Mouse (Mus musculus) T-helper 17 cell (primary cell): ENCODE data around the gene Dus2.

Experiments used
- in situ Hi-C, 2 experiments: fragments of 300-600 bp; cut with MboI, MseI; formaldehyde crosslinking; loops; 1 replicate in 1 of 2; 2 replicates in 1 of 2; pipeline ENCODE4 v1.15.1; 2025; ENCODE audit warnings: high pct_unique_total_duplicates in 2 of 2

Dus2 gene

DNA sequence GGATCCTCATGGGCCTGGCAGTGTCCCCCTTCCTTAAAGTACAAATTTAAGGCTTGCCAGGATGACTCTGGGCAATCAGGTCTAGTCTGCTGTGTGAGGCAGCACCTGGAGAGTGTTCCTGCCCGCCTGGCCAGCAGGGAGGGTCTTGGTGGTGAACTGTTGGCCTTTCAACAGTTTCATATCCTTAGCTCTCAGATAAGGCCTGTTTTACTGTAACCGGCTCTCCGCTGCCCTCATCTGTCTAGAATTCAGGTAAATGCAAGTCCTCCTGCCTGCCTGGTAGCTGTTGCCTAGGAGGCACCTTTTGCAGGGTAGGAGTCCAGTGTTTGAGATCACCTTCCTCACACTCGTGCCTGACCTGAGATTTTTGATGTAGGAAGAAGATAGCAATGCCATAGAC lies 49.1 kb downstream of the Dus2 start:
- in situ Hi-C loops, result no loop called here

DNA sequence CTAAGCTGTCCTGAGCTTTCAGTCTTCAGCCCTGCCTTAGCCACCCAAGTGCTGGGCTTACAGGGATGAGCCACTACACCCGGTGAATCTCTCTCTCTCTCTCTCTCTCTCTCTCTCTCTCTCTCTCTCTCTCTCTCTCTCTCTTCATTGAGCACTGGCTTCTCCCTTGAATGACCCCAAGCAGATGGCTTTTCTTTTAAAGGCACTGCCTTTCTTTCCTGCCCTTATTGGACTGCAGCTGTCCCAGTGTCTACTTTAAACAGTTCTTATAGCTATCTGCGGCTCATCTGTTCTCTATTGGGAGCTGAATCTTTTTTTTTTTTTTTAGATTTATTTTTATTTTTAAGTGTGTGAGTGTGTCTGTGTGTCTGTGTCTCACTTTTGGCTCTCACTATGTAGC lies 51.9 kb downstream of the Dus2 start:
- in situ Hi-C loops, result no loop called here

DNA sequence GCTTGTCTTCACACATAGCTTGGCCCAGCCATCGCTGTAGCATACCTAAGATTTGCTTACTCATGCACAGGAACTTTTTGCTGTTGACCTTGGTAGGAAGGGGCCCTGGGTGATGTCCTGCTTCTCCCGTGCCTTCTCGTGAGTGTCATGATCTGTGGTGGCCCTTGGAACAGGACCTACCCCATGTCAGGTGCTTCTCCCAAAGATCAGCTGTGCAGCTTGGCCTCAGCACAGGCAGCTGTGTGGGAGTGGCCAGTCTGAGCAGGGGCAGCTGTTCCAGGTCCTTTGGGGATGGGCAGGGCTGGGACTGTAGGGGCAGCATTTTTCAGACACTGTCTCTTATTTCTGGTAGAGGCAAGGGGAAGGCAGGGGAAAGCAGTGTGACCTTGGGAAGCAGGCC lies 53.0 kb downstream of the Dus2 start:
- in situ Hi-C loops, result no loop called here

DNA sequence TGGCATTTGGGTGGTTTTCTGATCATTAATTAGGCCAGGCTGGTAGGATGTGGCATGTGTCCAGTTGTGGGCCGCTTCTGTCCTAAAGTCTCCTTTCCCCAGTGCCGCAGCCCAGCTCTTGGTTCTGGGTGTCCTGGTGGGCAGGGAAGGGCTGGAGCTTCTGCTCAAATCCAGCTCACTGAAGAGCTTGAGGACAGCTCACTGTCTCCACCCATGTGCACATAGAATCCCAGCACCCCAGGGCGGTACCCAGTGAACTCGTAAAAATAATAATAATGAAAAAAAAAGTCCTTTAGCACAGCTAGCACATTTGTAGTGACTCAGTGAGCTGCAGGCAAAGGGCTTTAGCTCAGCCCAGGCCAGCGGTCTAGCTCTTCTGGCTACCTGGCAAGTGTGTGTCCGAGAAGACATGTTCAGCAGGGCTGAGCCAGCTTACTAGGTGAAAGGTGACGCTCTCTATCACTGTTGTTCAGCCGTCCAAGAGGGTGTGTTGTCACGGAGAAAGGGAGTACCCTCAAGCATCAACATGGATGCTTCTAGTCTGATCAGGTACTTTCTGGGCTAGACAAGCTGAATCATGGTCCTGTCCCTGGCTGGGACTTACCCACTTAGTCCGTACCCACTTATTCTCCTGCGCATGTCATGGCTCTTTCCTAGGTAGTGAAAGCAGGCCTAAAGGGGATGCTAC lies 55.9 kb downstream of the Dus2 start:
- in situ Hi-C loops, result no loop called here

DNA sequence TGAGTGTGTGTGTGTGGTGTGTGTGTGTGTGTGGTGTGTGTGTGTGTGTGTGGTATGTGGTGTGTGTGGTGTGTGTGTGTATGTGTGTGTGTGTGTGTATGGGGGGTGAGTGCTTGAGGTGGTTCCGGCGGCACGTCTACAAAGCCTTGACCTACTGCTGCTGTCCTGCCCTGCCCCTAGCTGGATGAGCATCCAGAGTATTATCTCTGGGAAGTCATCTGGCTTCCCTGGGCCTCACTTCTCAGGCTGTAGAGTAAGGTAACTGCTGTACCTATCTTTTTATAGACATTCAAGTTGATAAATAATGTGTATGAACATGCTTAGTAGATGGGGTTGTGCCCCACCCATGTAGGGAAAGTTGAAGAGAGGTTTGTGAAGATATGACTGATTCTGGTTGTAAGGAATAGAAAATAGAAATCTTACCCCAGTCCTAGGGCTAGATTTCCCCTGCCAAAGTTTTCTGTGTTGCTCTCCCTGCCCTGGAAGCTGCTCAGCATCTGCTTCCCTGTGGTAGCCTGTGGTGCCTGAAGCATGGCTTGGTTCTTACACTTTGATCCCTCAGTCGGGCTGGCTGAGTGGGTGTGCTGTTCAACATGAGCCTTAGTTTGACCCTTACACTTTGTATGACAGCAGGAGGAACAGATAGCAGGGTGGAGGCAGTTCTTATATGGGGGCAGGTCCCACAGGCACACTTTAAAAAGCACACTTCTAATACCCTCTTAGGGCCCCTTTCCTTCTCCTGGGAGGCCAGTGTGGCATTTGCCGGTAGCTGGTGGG lies 56.9 kb downstream of the Dus2 start:
- in situ Hi-C loops, result no loop called here

DNA sequence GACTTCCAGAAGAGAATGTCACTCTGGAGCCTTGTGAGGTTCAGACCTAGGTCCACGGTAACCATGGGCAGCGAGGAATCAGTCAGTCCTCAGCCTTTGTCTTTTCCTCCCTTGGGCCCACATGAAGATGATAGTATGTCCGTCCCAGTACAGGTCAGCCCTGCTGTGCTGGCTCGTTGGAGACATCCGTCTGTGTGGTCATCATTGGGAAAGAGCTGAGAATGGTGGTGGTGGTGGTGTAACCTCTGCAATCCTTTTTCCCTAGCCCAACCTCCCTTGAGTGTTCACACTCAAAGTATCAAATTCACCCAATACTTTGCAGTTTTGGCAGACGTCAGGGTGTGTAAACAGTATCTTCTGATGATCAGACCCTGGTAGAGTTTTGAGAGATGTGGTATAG lies 58.7 kb downstream of the Dus2 start:
- in situ Hi-C loops, result no loop called here

DNA sequence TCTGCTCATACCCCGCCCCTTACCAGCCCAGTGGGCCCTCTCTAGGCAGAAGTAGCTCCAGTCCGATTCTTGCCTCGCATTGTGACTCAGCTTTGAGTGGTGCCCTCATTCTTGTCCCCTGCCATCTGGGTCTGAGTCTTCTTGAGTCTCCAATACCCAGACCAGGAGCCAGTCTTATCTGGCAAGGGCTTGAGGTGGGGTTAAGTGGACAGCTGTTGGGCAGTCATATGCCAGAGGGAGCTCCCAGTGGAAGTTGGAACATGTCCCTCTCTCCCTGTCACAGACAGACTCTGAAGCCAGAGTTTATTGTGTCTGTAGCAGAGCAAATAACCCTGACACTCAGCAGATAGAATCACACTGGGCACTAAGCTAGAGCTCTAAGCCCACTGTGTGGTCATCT lies 59.9 kb downstream of the Dus2 start:
- in situ Hi-C loops, result no loop called here

DNA sequence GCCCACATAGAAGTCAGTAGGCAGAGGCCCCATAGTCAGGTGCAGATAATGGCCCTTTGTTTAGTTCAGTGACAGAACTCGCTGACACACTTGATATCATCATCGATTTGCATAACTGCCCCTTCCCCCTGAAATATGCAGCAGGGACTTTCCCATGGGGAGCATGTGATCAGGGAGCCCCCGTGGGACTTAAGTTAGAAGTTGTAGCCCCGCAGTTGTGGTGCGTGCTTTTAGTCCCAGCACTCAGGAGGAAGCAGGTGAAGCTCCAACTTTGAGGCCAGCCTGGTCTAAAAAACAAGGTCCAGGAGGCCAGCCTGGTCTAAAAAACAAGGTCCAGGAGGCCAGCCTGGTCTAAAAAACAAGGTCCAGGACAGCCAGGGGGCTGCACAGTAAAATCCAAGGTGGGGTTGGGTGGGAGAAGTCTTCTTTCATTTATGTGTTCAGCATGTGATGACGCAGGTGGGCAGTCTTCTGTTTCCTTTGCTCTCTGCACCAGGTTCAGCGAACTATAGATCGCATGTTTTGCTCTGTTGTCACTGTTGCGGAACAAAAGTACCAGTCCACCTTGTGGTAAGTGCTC lies 61.5 kb downstream of the Dus2 start:
- in situ Hi-C loops, result no loop called here

DNA sequence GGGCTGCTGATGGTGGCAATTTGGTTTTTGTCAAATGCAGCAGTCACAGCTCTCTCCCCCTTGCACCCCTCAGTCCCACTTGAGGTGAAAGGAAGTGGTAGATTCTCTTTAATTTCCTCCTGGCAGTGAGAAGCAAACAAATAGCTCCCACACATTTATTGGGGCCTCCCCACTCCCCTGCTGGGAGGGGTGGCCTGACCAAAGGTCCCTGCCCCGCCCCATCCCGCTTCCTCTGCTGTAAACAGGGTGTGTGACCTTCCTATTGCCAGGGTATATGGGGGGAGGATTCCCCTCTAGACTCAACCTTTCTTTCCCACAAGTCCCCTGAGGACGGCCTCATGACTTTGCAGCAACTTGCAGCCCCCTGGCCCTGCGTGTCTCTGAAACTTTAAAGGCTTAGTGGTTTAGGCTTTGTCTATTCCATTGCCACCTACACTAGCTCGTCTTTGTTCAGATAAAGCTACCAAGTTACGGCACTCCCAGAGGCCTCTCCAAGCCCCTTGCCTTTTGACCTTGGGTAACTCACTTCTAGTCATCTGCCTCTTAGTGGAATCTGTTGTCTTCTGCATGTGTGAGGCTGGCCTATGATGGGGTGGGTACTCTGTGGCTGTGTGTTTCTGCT lies 63.2 kb downstream of the Dus2 start:
- in situ Hi-C loops, result no loop called here

DNA sequence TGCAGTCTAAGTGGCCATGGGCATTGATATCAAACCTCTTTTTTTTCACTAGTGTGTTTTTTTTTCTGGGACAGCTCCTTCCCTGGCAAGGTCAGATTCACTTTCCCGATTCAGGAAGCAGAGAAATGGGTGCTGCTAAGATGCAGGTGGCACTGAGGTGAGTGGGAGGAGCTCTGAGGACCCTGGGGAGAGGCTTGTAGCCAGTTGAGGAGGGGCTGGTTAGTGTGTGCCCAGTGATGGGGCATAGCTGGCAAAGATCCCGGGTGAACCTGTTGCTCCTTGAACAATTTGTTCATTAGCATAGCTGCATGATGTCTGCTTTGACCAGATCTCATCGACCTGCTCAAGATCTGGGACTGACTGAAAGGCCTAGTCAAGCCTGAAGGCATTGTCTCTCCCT lies 63.9 kb downstream of the Dus2 start:
- in situ Hi-C loops, result no loop called here

DNA sequence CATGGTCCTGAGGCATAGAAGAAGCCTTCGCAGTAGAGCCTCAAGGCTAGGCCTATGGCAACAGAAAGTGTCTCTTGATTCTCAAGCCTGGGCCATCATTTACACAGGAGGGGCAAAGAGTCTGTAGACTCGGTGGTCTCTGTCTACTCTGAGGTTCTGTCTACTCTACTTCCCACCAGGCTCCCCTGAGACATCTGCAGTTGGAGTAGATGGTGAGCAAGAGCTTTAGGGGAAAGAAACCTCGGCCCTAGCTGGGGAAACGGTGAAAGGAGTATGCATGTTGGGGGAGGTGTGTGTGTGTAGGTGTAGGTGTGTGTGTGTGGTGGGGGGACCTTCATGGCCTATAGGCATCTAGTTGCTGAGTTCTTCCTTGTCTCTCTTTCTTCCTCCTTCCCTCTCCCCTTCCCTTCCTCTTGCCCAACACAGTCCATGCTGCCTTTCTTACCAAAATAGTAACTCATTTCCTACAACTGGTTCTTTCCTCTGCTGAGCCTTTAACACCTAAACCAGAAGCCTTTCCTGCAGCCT lies 65.4 kb downstream of the Dus2 start:
- in situ Hi-C loops, result no loop called here

DNA sequence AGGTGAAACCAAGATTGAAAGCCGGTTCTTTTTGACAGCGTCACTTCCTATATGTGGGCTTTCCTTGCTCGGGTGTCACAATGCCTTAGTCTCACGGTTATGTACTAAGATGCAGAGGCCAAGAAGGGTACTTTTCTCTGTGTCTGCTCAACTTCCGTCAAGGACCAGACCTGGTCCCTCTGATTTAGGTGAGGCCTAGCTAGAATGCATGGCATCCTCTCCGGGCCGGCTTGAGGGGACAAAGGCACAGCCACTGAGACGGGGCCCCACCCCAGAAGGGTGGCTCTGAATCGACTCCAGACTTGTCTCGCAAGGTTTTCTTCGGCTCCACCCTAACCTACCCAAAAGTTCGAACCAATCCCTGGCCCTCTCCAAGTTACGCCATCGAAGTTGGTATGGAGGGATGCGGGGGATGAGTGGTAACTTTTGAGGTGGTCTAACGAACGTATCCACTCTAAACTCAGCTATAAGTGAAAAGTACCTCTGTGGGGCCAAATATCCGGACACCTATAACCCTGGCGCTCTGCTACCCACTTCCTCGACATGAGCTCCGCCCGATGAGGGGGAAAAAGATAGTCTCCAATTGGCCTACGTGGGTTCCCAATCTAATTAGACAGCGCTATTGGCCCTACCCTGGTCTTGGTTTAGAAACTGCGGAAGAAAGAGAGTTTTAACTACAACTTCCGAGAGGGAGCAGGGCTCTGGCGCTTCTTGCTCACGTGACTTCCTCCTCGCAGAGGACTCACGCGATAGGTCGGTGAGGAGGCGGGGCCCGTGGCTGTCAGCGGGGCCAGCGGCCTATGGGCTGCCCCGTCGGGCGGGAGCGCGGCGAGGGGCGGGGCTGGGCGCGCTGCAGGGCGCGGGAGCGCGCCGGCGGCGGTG lies 67.8 kb downstream of the Dus2 start, which contains the start of gene Nfatc3:
Gene Nfatc3 (plus strand): TSS at position 110 of the 882 bp plus-strand sequence.
- in situ Hi-C loops, result no loop called here

DNA sequence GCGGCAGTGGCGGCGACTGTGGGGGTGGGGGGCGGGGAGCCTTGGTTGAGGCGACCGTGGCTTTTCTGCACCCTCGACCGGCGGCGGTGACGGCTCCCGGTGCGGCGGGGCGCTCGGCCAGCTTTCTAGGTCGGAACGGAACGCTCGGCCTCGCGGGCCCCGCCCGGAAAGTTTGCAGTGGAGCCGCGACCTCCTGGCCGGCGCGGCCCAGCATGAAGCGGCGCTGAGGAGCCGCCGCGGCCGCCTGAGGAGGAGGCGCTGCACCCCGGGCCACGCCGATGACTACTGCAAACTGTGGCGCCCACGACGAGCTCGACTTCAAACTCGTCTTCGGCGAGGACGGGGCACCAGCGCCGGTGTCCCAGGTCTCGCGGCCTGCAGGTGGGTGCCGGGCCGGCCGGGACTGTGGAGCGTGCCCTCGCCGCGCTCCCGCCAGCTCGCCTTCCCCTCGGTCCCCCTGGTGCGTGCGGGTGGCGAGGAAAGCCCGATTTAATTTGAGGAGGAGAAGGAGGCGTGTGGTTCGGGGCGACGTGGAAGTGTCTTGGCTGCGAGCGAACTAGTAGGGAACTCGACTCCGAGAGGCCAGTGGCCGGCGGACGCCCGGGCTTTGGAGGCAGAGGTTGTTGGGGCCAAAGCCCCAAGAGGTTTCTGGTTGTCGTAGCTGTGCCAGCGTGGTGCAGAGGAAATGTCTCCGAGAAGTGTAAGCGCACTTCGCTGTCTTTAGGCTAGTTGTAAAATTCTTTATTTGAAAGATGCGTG lies 68.7 kb downstream of the Dus2 start:
- in situ Hi-C loops, result no loop called here

DNA sequence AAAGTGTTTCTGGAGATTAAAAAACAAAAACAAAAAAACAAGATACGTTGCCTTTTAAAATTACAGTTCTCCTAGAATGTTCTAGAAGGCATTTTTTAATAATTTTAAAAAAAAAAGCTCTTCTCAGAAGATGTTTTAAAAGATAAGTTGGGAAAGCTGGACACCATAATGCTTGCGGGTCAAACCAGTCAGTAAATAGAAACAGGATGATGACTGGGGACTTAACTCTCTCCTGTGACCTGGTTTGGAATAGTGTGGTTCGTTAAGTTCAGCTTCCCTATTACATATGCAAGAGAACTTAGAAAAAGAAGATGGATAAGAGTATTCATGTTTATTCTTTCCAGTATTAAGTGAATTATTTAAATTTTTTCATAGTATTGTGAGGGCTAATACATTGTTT lies 69.4 kb downstream of the Dus2 start:
- in situ Hi-C loops, result no loop called here

DNA sequence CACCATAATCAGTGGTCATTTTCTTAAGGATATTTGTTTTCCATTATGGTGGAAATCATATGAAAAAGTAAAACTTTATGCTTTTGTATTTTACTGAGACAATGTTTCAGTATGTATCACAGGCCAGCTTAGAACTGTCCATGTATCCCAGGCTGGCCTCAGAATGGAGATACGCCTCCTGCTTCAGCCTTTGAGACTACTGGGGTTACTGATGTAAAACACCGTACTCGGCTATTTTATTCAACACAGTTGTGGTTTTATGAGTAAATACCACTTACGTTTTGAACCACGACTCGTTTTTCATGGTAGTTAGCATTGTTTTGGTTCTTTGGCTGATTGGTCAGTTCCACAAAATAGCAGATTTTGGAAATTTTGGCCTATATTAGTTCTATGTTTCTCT lies 70.5 kb downstream of the Dus2 start:
- in situ Hi-C loops, result no loop called here

DNA sequence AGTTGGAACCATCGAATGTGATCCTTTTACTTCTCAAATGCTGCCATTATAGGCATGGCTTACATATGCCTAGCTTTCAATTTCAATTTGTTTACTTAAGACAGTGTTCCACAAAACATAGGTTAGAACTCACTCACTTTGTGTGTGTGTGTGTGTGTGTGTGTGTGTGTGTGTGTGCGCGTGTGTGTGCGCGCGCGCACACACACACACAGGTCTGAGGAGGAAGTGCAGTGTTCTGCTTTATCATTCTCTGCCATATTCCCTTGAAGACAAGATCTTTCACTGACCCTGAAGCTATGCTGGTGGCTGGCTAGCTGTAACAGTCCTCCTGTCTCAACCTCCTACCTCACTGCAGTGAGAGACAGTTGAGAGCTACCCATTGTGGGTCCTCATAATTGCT lies 71.9 kb downstream of the Dus2 start:
- in situ Hi-C loops, result no loop called here

DNA sequence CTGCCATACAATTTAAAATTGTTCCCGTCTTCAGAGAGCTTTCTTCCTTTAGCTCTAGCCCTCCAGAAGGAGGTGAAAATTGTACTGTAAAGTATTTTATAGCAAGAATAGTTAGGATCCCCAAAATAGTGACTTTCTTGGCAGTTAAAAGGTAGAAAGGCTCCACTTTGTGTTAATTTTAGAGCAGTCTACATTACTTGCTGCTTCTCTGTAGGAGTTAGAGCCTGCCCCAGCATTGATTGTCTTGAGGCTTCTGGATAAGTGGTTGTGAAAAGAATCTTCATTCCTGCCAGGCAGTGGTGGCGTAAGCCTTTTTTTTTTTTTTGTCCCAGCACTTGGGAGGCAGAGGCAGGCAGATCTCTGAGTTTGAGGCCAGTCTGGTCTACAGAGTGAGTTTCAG lies 75.6 kb downstream of the Dus2 start:
- in situ Hi-C loops, result no loop called here

DNA sequence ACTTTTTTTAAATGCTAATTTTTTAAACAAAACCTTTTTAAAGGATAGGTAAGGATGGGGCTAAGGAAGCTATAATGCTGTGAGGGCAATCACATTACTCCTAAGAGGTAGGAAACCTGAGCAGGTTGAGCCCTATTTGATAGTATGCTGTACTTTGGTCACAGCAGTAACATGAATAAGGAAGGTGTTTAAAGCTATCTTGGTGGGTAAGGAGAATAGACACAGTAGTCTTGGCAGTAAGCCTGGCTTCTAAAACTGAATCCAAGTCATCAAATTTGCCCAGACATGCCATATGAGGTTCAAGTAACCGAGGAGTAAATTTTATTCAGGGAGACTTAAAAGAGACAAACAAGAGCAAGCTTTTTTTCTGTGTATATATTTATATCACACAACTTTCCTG lies 78.4 kb downstream of the Dus2 start:
- in situ Hi-C loops, result no loop called here

DNA sequence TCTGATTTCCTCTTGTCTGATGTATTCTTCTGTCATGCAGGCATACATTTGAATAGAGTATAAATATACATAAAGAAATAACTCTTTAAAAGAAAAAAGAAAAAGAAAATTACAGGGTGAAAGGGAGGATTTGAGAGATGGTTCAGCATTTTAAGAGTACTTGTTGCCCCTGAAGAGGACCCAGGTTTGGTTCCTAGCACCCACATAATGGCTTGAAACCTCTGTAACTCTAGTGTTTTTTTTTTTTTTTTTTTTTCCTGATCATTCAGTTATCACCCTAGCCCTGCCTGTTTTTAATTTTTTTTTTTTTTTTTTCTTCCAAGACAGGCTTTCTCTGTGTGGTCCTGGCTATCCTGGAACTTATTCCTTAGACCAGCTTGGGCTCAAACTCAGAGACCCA lies 81.0 kb downstream of the Dus2 start:
- in situ Hi-C loops, result no loop called here

DNA sequence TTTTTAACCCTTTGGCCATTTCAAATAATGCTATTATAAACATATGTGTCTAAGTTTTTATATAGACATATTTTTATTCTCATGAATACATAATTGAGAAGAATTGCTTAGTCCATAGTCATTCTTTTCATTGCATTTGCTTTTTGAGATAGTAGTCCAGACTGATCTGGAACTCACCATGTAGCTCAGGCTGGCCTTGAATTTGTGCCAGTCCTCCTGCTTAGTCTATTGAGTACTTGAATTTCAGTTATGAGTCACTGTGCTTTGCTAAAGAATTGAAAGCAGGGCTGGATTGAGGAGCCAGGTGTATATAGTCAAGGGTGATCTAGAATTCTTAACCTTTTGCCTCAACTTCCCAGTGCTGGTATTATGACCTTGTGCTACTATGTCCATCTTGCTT lies 83.1 kb downstream of the Dus2 start:
- in situ Hi-C loops, result no loop called here

DNA sequence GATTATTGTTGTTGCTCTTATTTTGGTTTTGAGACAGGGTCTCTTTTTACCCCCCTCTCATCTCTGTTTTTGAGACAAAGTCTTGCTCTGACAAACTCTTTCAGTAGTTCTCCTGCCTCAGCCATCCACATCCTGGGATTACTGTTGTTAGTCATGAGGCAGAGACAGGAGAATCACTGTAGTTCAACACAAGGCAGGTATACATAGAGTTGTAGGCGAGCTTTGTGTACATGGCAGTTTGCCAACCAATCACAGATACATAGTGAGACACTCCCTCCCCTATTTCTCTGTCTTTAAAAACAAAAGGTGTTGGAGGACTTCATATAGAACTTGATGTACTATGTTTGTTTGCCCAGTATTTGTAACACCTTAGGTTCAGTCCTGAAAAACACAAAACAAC lies 83.5 kb downstream of the Dus2 start:
- in situ Hi-C loops, result no loop called here
